Mouse (Mus musculus): Measurements from ENCODE around the gene Tcf23. TPM values are rescaled to one million over a fixed set of nuclear protein-coding genes. Genes with fewer than 3 reads are reported as not detected.
A peak's percentile ranks its signal among the peaks of the same experiment; 100 is the strongest.

Tcf23 gene
- not detected in 2 replicates for polyA plus RNA-seq (2014; fragmentation: Nextera tagmentation; extraction: Ambion mirVana)

DNA sequence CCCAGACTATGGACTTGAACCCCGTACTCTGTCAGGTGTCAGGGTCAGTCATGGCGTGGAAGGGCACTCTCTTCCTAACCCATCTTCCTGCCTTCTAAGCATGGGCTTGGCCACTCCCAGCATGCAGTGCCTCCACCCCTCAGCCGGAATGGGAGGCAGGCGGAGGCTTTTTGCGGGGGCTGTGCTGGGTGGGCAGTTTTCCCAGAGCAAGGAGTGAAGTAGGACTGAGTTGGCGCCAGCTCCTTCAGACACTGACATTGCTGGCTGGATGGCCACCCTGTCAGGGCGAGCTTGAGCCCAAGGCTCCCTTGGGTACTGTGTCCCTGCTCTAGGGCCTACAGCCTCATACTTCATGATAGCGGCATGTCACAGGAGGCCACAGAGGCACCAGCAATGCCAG is at the start of gene Tcf23:
Gene Tcf23 (plus strand): TSS at position 247 of the 400 bp plus-strand sequence.
- H3K27ac ChIP-seq (ENCODE audit: low read depth, low read length), result no peak within 1 kb of the TSS
- no peak within 1 kb of the TSS for H3K4me2 ChIP-seq (ENCODE audit: low read depth, low read length)
- H3K9me3 ChIP-seq (ENCODE audit: control insufficient read depth, low read length), result no peaks in the 10 kb centered on the region
- no peaks in the 10 kb centered on the region for H3K27me3 ChIP-seq (ENCODE audit: control insufficient read depth, insufficient read depth, low read length)
- H3K9ac ChIP-seq (replicated peaks; ENCODE audit: low read depth, low read length), result no peak within 1 kb of the TSS
- WGBS, result 69% methylated on average over 8 of the region's 8 CpGs
- ATAC-seq (ENCODE audit: low read depth), result no peak
- no peaks in the 10 kb centered on the region for H3K4me1 ChIP-seq (ENCODE audit: control insufficient read depth, insufficient read depth, low read length)
- H3K36me3 ChIP-seq (ENCODE audit: control insufficient read depth, insufficient read depth, low read length), result no peaks in the 10 kb centered on the region
- H3K4me3 ChIP-seq (ENCODE audit: low read depth, low read length), result no peak within 1 kb of the TSS

DNA sequence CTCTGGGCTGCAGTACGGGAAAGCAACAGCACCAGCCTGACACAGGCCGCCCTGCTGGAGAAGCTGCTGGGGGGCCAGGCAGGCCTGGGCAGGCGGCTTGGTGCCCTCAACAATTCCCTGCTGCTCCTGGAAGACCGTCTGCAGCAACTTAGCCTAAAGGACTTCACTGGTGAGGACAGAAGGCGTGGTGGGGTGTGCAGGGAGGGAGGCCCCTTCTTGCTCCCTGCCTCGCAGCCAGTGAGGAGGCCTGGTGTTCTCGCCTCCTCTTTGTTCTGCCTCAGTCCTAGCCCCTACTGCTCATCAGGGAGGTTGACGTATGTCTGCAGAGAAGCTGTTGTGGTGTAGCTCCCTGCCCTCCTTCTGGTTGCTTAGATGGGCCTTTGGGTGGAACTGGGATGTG is 49.8 kb upstream of the Tcf23 start:
- Histone ChIP-seq H3K27ac (ENCODE audit: low read depth, low read length) (no peak overlapping the region), H3K27me3 (ENCODE audit: control insufficient read depth, insufficient read depth, low read length) (no peaks in the 10 kb centered on the region), H3K4me3 (ENCODE audit: low read depth, low read length) (no peak overlapping the region), H3K4me2 (ENCODE audit: low read depth, low read length) (no peak overlapping the region), H3K36me3 (ENCODE audit: control insufficient read depth, insufficient read depth, low read length) (no peaks in the 10 kb centered on the region), H3K9me3 (ENCODE audit: control insufficient read depth, low read length) (no peaks in the 10 kb centered on the region), H3K4me1 (ENCODE audit: control insufficient read depth, insufficient read depth, low read length) (peaks cover 15% of the 10 kb centered on the region; the same call in 1 of the 2 replicates), H3K9ac (replicated peaks; ENCODE audit: low read depth, low read length) (no peak overlapping the region)
- WGBS, result 90% methylated on average over 8 of the region's 8 CpGs
- no peak for ATAC-seq (ENCODE audit: low read depth)

DNA sequence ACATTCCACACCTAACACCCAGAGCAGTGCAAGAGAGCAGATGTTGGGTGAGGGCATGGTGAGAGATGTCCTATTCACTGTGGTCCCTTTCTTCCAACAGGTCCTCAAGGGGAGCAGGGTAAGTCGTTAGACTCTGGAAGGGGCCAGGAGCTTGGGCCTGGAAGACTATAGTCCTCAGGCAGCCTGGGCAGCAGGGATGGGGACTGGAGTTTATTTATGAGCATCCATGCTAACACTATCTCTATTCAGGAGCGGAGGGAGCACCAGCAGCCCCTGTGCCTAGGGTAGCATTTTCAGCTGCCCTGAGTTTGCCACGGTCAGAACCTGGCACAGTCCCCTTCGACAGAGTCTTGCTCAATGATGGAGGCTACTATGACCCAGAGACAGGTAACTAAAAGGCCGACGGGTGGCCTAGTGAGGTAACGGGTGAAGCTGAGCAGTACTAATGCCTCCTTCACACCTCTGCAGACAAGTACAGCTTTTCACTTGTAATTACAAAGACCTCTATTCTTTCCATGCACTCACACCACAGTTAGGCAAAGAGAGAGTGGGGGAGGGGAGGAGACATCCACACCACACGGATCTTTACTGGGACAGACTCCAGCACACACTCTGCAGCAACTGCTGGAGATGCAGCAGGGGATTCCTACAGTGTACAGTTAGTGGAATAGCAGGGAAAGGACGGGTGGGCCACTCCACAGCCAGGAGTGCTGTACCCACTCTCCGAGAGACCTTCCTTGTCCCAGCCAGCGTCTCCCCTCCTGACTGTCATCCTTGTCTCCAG is 48.4 kb upstream of the Tcf23 start:
- H3K9me3 ChIP-seq (ENCODE audit: control insufficient read depth, low read length), result no peaks in the 10 kb centered on the region
- no peak overlapping the region for H3K4me3 ChIP-seq (ENCODE audit: low read depth, low read length)
- no peak overlapping the region for H3K4me2 ChIP-seq (ENCODE audit: low read depth, low read length)
- no peak overlapping the region for H3K9ac ChIP-seq (replicated peaks; ENCODE audit: low read depth, low read length)
- no peak overlapping the region for H3K27ac ChIP-seq (ENCODE audit: low read depth, low read length)
- peaks cover 15% of the 10 kb centered on the region; the same call in 1 of the 2 replicates for H3K4me1 ChIP-seq (ENCODE audit: control insufficient read depth, insufficient read depth, low read length)
- H3K36me3 ChIP-seq (ENCODE audit: control insufficient read depth, insufficient read depth, low read length), result no peaks in the 10 kb centered on the region
- ATAC-seq (ENCODE audit: low read depth), result no peak
- H3K27me3 ChIP-seq (ENCODE audit: control insufficient read depth, insufficient read depth, low read length), result no peaks in the 10 kb centered on the region
- 62% methylated on average over 11 of the region's 11 CpGs for WGBS

DNA sequence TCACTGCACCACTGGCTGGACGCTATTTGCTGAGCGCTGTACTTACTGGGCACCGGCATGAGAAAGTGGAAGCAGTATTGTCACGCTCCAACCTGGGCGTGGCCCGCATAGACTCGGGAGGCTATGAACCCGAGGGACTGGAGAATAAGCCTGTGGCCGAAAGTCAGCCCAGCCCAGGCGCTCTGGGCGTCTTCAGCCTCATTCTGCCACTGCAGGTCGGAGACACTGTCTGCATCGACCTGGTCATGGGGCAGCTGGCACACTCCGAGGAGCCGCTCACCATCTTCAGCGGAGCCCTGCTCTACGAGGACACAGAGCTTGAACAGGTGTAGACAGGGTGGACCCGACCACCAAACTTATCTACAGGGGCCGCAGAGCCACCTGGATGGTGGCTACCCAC is 47.8 kb upstream of the Tcf23 start:
- Histone ChIP-seq H3K4me1 (ENCODE audit: control insufficient read depth, insufficient read depth, low read length) (peaks cover 12% of the 10 kb centered on the region; the same call in 1 of the 2 replicates), H3K4me2 (ENCODE audit: low read depth, low read length) (peak overlapping the region; percentile 84), H3K36me3 (ENCODE audit: control insufficient read depth, insufficient read depth, low read length) (no peaks in the 10 kb centered on the region), H3K4me3 (ENCODE audit: low read depth, low read length) (no peak overlapping the region), H3K9me3 (ENCODE audit: control insufficient read depth, low read length) (no peaks in the 10 kb centered on the region), H3K27ac (ENCODE audit: low read depth, low read length) (no peak overlapping the region), H3K27me3 (ENCODE audit: control insufficient read depth, insufficient read depth, low read length) (no peaks in the 10 kb centered on the region), H3K9ac (replicated peaks; ENCODE audit: low read depth, low read length) (no peak overlapping the region)
- 62% methylated on average over 19 of the region's 19 CpGs for WGBS
- peak; percentile 6 for ATAC-seq (ENCODE audit: low read depth)

DNA sequence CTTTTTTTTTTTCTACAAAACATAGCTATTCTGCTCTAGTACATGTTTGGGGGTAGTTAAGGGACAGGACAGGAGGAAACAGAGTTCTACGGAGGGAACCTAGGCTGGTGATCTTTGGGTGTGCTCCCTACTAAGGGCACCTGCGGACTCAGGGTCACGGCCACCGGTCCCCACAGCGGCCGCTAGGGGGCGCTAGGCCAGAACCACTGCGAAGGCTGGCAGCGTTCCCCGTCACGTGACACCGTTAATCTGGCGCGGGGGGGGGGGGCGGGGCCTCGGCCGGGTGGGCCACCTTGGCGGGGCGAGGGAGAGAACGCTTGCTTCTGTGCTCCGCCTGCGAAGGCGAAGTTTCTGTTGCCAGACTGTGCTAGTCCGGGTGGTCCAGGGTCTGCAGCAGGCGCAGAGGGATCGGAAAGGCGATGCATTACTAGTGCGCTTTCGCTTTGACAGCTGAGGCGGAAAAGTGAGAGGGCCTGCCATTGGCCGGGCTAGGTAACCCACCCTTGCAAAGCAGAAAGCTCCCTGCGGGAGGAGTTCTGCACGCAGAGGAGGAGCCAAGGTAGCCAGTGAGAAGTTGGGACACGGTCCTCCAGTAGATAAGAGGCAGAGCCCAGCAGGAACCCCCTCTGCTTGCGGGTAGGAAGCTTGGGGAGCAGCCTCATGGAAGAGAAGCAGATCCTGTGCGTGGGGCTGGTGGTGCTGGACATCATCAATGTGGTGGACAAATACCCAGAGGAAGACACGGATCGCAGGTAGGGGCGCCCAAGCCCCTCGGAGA is 47.0 kb upstream of the Tcf23 start, which contains the start of gene Khk:
Gene Khk (plus strand): TSS at position 176 of the 778 bp plus-strand sequence.
- Histone ChIP-seq H3K4me3 (ENCODE audit: low read depth, low read length) (peak within 1 kb of the TSS; percentile 47), H3K9me3 (ENCODE audit: control insufficient read depth, low read length) (no peaks in the 10 kb centered on the region), H3K4me1 (ENCODE audit: control insufficient read depth, insufficient read depth, low read length) (peaks cover 11% of the 10 kb centered on the region; the same call in 1 of the 2 replicates), H3K27me3 (ENCODE audit: control insufficient read depth, insufficient read depth, low read length) (no peaks in the 10 kb centered on the region), H3K27ac (ENCODE audit: low read depth, low read length) (peak within 1 kb of the TSS; percentile 69), H3K4me2 (ENCODE audit: low read depth, low read length) (peak within 1 kb of the TSS; percentile 84), H3K36me3 (ENCODE audit: control insufficient read depth, insufficient read depth, low read length) (no peaks in the 10 kb centered on the region), H3K9ac (replicated peaks; ENCODE audit: low read depth, low read length) (peak within 1 kb of the TSS; percentile 56)
- peak; percentile 66 for ATAC-seq (ENCODE audit: low read depth)
- 1% methylated on average over 35 of the region's 40 CpGs for WGBS

DNA sequence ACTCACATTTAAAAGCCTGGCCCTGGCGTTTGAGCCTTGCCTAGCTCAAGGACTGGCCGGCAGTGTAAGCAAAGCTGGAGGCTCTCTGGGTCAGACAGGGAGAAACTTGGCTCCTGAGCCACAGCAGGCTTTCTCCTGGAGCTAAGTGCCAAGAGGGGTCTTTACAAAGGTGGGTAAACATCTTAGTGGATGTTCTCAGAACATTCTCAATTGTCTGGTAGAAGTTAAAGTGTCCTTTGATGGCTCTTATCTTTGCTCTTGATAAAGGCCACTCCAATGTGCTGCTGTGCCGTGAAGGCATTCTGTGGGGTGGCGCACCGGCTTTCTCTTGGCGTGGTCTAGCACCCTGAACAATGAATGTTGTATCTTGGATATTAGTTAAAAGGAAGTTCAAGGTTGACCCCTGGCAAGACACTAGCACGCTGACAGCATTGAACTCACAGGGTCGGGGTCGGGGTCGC is 45.9 kb upstream of the Tcf23 start:
- Histone ChIP-seq H3K4me2 (ENCODE audit: low read depth, low read length) (peak overlapping the region; percentile 84), H3K27me3 (ENCODE audit: control insufficient read depth, insufficient read depth, low read length) (no peaks in the 10 kb centered on the region), H3K9me3 (ENCODE audit: control insufficient read depth, low read length) (no peaks in the 10 kb centered on the region), H3K27ac (ENCODE audit: low read depth, low read length) (no peak overlapping the region), H3K36me3 (ENCODE audit: control insufficient read depth, insufficient read depth, low read length) (no peaks in the 10 kb centered on the region), H3K9ac (replicated peaks; ENCODE audit: low read depth, low read length) (no peak overlapping the region; the same call in 1 of the 2 replicates), H3K4me1 (ENCODE audit: control insufficient read depth, insufficient read depth, low read length) (peaks cover 11% of the 10 kb centered on the region; the same call in 1 of the 2 replicates), H3K4me3 (ENCODE audit: low read depth, low read length) (no peak overlapping the region)
- whole genome bisulfite sequencing, result 75% methylated on average over 10 of the region's 10 CpGs
- ATAC-seq (ENCODE audit: low read depth), result no peak

DNA sequence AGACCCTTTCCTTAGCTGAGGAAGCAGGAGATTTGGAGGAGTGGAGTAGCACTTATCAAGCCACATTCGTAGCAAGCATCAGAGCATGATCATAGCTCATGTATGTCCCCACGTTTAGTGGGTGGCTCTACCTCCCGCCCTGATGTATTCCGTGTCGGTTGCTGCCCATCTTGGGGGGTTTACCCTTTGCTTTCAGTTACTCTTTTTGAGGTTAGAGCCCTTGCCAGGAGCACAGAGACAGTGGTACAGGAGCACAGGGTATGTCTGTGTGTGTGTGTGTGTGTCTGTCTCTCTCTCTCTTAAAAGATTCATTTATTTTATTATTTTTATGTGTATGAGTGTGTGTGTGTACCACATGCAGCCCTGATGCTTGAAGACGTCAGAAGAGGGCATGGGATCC is 45.3 kb upstream of the Tcf23 start:
- Histone ChIP-seq H3K9me3 (ENCODE audit: control insufficient read depth, low read length) (no peaks in the 10 kb centered on the region), H3K4me3 (ENCODE audit: low read depth, low read length) (no peak overlapping the region), H3K4me2 (ENCODE audit: low read depth, low read length) (no peak overlapping the region), H3K27ac (ENCODE audit: low read depth, low read length) (no peak overlapping the region), H3K27me3 (ENCODE audit: control insufficient read depth, insufficient read depth, low read length) (no peaks in the 10 kb centered on the region), H3K36me3 (ENCODE audit: control insufficient read depth, insufficient read depth, low read length) (no peaks in the 10 kb centered on the region), H3K4me1 (ENCODE audit: control insufficient read depth, insufficient read depth, low read length) (peaks cover 11% of the 10 kb centered on the region; the same call in 1 of the 2 replicates), H3K9ac (replicated peaks; ENCODE audit: low read depth, low read length) (no peak overlapping the region)
- WGBS, result 88% methylated on average over 6 of the region's 6 CpGs
- ATAC-seq (ENCODE audit: low read depth), result no peak

DNA sequence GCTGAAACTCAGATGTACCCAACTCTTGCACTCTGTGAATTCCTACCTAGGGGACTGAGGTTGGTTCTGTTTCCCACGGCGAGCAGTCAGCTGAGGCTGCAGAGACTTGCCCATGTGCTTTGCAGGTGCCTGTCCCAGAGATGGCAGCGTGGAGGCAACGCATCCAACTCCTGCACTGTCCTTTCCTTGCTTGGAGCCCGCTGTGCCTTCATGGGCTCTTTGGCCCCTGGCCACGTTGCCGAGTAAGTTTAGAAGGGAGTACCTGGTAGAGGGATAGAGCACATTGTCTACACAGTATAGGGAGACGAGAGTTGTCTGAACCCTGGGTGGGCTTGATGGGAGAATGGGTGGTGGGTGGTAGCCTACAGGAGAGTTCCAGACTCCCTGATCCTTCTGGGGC is 43.8 kb upstream of the Tcf23 start:
- H3K27me3 ChIP-seq (ENCODE audit: control insufficient read depth, insufficient read depth, low read length), result no peaks in the 10 kb centered on the region
- no peak for ATAC-seq (ENCODE audit: low read depth)
- no peaks in the 10 kb centered on the region for H3K36me3 ChIP-seq (ENCODE audit: control insufficient read depth, insufficient read depth, low read length)
- WGBS, result 80% methylated on average over 8 of the region's 8 CpGs
- peaks cover 11% of the 10 kb centered on the region; the same call in 1 of the 2 replicates for H3K4me1 ChIP-seq (ENCODE audit: control insufficient read depth, insufficient read depth, low read length)
- H3K9ac ChIP-seq (replicated peaks; ENCODE audit: low read depth, low read length), result no peak overlapping the region
- no peak overlapping the region for H3K27ac ChIP-seq (ENCODE audit: low read depth, low read length)
- H3K9me3 ChIP-seq (ENCODE audit: control insufficient read depth, low read length), result no peaks in the 10 kb centered on the region
- no peak overlapping the region for H3K4me3 ChIP-seq (ENCODE audit: low read depth, low read length)
- H3K4me2 ChIP-seq (ENCODE audit: low read depth, low read length), result no peak overlapping the region

DNA sequence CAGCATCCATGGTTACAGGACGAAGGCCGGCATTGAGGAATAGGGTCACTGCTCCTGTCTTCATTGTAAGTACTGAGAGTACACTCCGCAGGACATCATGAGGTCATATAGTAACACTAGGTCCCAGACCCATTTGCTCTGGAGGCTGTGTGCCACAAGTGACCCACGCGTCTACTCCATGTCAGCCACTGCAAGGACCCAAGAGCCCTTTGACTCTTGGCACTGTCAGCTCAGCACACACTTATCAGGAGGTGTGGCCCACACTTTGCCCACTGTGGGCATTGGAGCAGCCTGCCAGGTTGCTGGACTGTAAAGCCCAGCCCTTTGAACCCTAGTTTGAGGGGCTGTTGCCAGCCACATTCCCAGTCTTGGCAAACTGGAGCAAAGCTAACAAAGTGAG is 43.2 kb upstream of the Tcf23 start:
- WGBS, result 94% methylated on average over 5 of the region's 5 CpGs
- peaks cover 11% of the 10 kb centered on the region; the same call in 1 of the 2 replicates for H3K4me1 ChIP-seq (ENCODE audit: control insufficient read depth, insufficient read depth, low read length)
- no peak overlapping the region for H3K4me2 ChIP-seq (ENCODE audit: low read depth, low read length)
- H3K27ac ChIP-seq (ENCODE audit: low read depth, low read length), result no peak overlapping the region
- no peak overlapping the region for H3K9ac ChIP-seq (replicated peaks; ENCODE audit: low read depth, low read length)
- H3K4me3 ChIP-seq (ENCODE audit: low read depth, low read length), result no peak overlapping the region
- H3K27me3 ChIP-seq (ENCODE audit: control insufficient read depth, insufficient read depth, low read length), result no peaks in the 10 kb centered on the region
- H3K36me3 ChIP-seq (ENCODE audit: control insufficient read depth, insufficient read depth, low read length), result no peaks in the 10 kb centered on the region
- ATAC-seq (ENCODE audit: low read depth), result no peak
- no peaks in the 10 kb centered on the region for H3K9me3 ChIP-seq (ENCODE audit: control insufficient read depth, low read length)

Data from neural tube, embryonic 14.5 days (tissue).